Mouse (Mus musculus) liver, adult 2 months (tissue): ENCODE results near the gene Stat3.

ENCODE experiments used
- CTCF ChIP-seq: fragments of 200-500 bp; IDR thresholded peaks from 2 replicates; pipeline ENCODE4 v1.5.1; 2011; ENCODE audit warnings: low read depth, low read length, control low read depth
- POLR2A ChIP-seq: fragments of 200-500 bp; IDR thresholded peaks from 2 replicates; pipeline ENCODE4 v1.6.1; 2011; ENCODE audit warnings: low read length, control low read depth; ENCODE audit not compliant: insufficient read depth; ENCODE audit errors: extremely low read depth

DNA sequence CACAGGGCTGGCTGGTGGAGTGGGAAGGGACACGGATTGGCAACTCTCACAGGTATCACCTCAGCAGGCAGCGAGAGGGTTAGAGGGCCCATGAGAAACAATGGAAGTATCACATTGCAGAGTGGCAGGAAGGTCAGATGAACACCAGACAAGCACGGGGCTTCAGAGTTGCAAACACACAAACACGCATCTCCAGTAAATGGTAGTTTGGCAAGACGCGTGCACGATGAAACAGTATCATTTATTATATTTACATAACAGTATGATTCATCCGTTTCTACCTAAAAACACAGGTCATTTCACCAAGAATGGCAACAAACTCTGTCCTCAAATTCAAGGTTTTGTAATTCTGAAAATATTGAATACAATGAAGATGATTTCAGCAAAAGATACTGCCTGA lies 99.8 kb downstream of the Stat3 start:
- TF ChIP-seq CTCF, result no peak
- no peak for TF ChIP-seq POLR2A
